Mouse (Mus musculus) skeletal muscle tissue, adult 2 months (tissue): Measurements from ENCODE around the gene Gm44511.
"Not testable (repeated sequence)": the region's sequence is repeated elsewhere in the genome, so short reads cannot be mapped to it uniquely, and the experiment has no call there.

Experiments used
- DNase-seq: peaks from one replicate; pipeline ENCODE4 v3.0.0-alpha.2; 2012; ENCODE audit warnings: low read depth, low spot score

Gm44511 gene

DNA sequence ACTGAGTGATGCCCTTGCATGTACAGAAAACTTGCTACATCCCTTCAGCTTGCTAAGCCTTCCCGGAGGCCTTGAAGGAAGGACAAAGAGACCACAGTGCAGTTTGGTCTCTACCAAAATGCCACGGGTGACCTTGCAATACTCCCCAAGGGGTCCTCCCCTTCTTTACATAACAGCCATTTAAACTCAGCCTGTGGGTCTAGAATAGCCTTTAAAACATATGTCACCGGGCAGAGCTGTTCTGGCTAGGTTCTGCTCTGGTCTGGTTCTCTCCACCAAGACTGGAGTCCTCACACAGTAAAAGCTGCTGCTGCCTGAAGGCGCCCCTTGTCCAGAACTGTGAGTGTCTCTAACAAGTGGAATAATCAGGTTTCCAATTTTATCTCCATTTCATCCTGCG lies 25.4 kb downstream of the Gm44511 start:
- DNase-seq, result not testable (repeated sequence)

DNA sequence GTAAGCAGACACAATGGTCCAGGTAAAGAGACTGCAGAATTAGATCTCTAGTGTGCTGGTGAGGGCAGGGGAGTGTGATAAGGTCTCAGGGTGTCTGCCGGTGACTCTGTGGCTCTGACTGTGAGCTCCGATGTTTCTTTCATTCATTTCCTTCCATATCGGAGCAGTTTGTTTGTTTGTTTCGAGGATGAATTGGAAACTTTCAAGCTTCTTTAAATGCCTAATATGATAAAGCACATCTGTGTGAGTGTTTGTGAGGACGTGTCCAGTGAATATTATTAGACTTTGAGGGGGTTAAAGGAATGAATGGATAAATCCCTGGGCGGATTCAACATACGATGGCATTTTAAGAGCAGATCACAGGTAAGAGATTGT lies 26.2 kb downstream of the Gm44511 start:
- DNase-seq, result no peak

DNA sequence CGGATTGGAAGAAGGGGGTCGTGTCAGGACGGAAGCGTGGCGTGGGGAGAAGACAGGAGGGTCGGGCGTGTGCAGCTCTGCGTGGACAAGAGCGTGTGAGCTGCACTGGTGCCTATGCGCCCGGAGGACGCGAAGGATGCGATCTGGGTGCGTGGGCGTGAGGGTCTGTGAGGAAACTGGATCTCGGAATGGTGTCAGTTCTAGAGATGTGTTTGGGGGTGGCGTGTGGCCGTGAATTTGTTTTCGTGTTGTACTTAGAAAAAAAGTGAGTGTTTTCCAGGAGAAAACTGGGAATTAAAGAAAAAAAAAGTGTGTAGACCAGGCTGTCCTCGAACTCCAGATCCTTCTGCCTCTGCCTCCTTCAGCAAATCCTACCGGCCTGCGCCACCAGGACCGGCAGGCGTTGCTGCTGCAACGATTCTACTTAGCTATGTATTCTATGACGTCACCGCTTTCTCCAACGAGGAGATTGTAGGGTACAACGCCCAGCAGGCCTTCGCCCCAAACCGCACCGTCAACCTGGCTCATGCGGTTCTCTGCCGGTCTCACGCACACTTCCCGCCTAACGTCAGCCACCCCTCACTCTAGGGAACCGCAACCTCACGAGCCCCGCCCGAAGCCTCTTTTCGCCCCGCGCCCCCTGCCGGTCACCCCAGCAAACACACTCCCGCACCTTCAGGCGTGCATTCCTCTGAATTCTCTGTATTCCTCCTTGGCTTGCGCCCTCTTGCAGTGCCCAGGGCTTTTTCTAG lies 26.8 kb downstream of the Gm44511 start:
- DNase-seq, result peak; percentile 93

DNA sequence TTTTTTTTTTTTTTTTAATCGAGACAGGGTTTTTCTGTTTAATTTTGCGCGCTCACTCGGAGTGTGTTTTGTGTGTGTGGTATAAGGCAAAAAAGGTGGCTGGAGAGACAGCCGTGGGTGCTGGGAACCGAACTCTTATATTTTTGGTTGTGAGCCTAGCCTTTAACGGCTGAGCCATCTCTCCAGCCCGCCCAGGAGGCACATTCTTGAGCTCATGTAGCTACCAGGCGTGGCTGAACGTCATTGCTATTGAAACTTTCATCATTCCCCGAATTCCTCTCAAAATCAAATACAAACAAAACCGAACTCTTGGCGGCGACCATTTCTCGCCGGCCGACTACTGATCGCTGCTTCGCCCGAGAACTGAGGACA lies 27.4 kb downstream of the Gm44511 start:
- peak; percentile 76 for DNase-seq

DNA sequence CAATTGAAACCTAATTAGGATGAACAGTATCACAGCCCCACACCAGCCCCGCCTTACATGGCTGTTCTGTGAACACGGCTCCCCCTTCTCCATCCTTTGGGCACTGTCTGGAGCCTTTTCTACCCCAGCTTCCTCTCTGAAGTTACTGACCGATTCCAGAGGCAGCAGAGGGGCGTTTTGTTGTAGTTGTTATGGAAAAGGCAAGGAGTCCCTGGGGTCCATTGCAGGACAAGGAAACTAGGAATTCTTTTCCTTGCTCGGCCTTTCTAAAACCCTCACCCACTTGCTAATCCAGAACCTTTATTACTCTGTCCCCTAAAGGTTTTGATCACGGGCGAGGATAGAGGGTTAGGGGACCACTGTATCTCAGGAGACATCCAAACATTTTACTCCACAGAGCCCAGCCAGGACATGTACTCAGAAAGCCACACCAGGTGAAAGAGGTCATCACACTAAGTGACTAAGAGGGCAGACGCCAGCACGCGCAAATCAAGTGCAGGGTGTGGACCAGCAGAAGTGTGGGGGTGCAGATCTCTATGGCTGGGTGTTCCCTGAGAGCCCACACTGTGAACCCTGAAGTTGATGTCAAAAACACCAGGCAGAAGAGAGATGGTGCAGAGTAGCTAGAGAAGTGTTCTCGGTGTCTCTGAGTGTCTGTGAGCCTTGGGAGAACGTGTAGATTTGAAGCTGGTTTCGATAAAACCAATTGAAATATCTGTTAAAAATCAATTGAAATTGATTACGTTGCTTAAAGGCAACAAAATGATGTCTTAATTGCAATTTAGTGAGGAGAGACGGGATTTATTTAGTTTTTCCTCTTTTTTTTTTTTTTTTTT lies 28.0 kb downstream of the Gm44511 start:
- peak; percentile 25 for DNase-seq

DNA sequence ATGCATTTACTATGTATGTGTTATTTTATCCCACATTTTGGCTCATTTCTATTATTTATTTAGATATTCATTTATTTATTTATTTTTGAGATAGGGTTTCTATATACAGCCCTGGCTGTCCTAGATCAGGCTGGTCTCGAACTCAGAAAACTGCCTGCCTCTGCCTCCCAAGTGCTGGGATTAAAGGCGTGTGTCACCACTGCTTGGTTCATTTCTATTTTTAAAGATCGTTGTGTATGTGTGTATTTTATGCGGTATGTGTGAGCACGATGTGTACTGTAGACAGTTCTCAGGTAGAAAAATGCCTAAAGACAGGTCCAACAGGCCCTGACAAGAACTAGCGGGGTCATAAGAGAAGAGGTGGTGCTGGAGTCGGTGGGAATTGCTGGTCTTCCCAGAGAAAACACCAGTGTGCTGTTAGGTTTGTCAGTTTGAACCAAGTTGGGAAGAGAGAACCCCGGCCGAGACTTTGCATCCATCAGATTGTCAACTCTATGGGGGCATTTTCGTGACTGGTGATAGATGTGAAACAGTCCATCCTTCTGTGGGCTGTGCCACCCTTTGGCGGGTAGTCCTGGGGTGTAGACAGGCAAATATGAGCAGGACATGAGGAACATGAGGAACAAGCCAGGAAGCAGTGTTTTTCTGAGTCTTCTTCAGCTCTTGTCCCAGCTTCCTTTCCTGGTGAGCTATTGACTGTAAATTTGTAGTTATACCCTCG lies 28.8 kb downstream of the Gm44511 start:
- DNase-seq, result no peak

DNA sequence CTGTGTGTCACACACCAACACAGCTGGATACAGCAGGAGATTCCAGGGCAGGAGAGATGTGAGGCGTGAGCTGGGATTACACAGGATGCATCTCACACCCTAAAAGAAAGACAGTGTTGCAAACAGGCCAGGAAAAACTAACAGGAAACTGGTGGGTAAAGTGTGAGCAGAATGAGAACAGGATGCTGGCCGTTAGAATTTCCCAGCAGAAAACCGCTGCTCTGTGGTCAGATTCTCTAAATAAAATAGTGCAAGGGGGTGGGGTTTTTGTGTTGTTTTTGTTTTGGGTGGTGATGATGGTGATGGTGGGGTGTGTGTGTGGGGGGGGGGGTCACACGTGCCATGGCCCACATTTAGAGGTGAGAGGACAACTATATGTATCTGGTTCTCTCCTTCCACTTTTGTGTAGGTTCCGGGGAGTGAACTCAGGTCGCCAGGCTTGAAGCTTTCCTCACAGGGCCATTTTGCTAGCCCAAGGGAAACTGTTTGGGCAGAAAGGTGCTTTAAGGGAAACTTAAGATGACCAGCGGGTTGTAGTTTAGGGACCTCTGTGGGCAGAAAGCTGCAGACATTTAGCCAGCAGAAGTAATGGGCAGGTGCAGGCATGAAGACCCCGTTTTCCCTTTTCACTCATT lies 29.7 kb downstream of the Gm44511 start:
- no peak for DNase-seq

DNA sequence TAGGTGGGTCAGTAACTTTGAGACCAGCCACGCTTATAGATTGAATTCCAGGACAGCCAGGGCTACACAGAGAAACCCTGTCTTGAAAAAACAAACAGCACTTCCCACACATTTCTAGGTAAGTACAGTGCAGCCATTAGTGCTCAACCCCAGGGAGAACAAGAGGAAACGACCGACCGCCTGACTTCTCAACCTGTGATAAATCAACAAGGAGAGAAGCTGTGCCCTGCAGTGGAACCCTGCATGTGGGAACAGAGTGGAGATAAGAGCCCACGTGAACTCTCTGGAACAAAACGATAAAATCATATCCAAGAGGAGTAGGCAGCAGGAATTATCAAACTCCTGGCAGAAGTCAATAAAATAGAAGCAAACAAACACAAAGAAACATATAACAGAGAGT lies 32.4 kb downstream of the Gm44511 start:
- DNase-seq, result no peak

DNA sequence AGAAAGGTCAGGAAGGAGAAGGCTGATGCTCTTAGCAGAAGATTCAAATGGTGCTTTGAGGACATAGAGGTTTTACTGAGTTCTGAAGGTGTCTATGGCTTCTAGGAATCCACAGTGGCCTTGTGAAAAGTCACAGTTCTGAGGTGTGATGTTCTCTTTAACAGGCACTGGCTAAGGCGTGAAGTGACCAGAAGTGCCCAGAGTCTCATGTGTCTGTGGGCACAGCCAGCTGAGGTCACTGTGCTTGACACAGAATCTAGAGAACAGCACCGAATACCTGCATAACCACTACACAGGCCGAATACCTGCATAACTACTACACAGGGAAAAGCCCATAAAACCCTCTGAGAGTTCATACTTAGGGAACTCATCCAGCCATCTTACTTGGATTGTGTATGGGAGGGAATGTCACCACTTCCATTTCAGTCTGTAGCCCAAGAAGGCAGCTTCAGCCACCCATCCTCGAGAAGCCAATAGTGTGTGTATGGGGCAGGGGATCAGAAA lies 35.6 kb downstream of the Gm44511 start:
- not testable (repeated sequence) for DNase-seq

DNA sequence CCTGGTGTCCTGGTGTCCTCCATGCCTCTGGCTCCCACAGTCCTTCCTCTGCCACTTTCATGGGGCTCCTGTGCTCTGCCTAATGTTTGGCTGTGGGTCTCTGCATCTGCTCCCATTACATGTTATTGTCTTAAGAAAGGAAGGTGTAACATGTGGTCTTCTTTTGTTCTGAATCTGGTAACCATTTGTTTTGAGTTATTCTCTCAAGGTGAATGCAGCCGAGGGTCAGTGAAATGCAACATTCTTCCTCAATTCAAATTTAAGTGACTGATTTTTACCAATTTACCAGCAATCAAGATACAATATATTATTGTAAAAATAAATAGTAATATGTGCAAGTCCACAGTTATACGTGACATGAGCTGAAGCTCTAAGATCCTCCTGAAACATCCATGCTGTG lies 37.0 kb downstream of the Gm44511 start, which contains the start of gene Klrb1c:
Klrb1c (minus strand) TSS at position 101 of the 400 bp plus-strand sequence.
- no peak for DNase-seq

DNA sequence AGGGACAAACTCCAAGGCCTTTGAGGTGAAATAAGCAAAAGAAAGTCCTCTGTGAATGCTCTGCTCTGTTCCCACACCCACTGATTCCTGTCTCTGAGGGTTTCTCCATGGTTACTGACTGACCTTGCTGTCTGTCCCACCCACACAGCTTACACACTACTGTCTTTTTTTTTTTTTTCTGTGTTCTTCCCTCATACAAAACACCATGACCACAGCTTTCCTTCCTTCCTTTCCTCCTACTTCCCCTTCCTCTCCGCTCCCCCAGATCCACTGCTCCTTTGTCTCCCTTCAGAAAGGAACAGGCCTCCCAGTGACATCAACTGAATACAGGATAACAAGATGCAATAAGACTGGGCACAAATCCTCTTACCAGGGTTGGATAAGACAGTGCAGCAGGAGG lies 37.6 kb downstream of the Gm44511 start:
- no peak for DNase-seq

DNA sequence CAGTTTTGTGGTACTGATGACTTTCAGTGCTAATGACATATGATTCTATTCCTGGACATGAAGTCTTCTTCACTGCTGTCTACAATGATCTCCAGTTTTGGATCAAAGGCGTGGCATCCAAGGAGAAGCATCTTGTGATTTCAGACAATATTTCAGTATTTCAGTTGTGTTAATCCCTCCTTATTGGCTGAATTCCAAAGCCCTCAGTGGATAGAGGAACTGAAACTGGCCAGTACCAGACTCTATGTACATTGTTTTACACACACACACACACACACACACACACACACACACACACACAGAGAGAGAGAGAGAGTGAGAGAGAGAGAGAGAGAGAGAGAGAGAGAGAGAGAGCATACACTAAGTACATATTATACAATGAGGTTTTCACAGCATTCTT lies 39.7 kb downstream of the Gm44511 start:
- peak; percentile 27 for DNase-seq

DNA sequence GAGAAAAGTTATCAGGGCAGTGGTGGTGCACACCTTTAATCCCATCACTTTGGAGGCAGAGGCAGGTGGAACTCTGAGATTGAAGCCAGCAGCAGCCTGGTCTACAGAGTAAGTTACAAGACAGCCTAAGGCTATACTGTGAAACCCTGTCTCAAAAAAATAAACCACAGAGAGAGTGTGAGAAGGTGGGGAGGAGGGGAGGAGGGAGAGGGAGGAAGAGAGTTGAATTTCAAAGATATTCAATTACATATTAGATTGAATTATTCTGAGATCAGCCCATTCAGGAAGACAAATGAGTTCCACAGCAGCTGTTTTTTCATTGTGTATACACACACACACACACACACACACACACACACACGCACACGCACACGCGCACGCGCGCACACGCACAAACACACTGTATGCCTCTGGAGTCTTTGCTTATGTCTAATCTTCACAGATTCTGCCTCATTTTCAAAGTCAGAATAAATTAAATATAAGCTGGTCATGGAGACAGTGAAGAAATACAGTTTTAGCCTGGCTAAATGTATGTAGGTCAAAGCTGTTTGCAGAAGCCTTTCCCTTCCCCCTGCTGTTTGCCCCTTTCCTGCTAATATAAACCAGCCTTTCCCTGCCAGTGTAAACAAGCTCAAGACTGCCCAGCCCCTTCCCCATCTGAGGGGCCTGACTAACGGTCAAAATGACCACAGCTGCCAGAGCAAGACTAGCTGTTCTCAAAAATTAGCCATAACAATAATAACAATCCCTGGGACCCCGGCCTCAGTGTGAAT lies 56.4 kb downstream of the Gm44511 start:
- DNase-seq, result no peak

DNA sequence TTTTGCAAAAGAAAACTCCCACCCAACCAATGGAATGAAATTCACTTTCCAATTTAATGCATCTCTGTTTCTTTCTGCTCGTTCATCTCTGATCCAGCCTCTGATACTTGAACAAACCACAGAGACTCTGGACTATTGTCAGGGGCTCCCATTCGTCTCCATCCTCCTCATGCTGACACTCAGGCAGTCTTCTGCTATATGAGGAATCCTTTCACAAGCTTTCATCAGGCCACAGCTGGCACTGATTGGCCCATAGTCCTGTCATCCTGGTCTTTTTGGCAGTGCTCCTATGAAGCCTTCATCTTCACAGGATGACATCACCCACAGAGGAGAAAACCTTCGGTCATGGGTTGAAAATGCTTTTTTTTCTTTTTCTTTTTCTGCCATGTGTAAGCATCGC lies 58.1 kb downstream of the Gm44511 start:
- DNase-seq, result no peak

DNA sequence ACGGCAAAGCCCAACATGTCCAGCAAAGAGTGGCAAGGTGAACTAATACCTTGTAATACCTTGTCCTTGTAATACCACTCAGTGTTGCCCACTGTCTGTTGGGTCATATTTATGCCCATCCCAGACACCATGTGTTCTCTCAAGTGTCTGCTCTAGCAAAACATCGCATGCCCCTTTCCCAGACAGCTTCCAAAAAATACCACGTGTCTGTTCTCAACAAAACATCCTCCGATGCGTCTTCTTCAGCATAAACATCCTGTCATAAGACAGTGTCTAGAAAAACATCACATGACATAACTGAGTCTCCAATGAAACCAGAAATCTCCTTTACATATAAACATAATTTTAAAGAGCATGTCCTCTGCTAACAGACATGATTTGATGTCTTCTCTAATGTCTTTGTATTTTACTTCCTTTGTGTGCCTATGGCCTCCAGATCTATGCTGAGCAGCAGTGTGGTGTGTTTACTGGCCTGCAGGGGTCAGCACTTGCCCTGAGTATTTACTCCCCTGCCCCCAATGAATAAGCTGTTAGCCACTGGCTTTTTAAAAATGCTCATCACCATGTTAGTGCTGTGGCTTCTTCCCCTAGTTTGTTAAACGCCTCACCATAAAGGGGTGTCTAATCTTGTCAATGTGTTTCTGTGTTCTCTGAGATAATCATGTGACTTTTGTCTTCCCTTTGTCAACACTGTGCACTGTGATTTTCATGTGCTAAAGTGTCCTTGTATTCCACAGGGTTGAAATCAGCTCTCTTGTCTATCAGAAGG lies 59.4 kb downstream of the Gm44511 start:
- DNase-seq, result peak; percentile 29

DNA sequence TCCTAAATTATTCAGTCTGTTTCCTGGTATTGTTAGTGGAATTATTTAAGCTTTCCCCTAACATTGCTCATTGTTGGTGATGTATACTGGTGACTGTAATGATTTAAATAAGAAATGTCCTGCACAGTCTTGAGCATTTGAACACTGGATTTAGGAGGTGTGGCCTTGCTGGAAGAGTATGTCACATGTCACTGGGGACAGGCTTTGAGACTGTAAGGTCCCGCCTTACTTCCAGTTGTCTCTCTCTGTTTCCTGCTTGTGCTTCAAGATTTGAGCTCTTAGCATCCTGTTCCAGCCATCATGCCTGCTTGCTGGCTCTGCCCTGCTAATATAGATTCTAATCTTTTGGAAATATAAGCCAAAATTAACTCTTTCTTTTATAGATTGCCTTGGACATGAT lies 60.9 kb downstream of the Gm44511 start:
- DNase-seq, result no peak

DNA sequence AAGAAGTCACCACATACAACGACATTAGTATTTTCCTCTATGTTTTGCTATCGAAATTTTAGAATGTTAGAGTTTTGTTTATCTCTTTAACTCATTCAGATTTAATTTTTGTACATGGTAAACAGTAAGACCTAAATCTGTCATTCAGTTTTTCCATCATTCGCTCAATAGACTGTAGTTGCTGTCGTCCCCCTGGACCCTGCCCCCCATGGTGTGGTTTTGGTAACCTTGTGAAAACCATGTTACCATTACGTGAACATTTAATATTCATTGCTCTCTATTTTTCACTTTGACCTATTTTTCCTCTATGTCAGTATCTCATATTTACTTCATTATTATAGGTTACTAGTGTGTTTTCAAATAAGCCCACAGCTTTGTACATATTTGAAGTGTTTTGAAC lies 61.5 kb downstream of the Gm44511 start:
- DNase-seq, result no peak

DNA sequence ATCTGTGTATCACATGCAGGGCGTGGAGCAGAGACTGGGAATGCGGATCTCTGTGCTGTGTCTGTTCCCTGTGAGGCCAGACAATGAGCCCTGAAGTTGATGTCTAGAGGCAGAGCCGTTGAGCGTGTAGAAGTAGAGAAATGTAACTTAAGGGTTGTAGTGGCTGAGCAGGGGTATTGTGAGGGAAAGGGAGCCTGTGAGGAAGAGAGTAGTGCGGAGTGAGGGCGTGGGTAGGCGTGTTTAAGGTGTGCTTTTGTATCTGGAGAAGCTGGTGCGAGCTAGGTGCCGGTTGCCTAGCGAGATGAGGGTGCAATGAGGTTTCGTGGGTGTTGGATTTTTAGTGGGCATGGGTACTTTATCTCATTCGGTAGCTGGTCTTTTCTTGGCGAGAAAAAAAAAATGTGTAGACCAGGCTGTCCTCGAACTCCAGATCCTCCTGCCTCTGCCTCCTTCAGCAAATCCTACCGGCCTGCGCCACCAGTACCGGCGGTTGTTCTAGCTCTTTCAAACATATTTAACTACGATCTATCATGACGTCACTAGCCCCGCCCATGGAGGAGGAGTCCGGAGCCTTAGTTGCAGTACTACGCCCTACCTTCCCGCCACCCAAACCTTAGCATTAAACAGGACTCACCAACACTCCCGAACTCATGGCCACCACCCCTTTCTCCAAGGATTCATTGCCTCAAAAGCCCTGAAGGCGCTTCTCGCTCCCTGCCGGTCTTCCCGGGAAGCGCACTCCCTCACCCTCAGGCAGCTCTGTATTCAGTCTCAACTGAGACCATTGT lies 62.2 kb downstream of the Gm44511 start:
- DNase-seq, result peak; percentile 98
